ENCODE assay signal across 9 mouse cellular contexts in the genomic region with DNA sequence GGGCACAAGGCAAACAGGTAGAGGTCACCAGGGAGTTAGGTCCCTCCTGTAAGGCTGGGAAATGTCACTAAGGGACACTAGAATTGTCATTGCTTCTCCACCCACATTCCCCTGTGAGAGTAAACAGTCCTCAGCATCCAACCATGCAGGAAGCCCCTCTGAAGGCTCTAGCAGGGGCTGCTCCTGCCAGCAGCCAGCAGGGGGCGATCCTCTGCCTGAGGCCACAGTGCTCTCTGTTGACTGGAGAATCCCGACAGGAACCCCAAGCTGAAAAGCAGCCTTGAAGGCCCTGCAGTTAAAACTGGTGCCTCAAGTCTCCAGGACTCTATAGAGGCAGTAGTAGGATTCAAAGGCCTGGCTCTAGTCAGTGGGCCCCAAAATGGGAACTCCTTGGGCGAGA. TPM values are rescaled to one million over a fixed set of nuclear protein-coding genes. Genes with fewer than 3 reads are reported as not detected.
DNase-seq lines count a peak whose midpoint lies in the region; ATAC-seq and TF ChIP-seq lines count a peak whose summit lies in the region.
"Had no signal": no experiment of that assay in that cellular context is flagged by ENCODE, and none has a peak within 500 bp of the region (broad histone marks: within the 10 kb centered on the region; RNA-seq: fewer than 3 reads in every experiment).

No protein-coding gene starts in this region.

- H3K4me3 ChIP-seq in intestine, embryonic 14.5 days (ENCODE audit: low read depth, low read length) = no peak overlapping the region
- H3K4me3 ChIP-seq in intestine, embryonic 15.5 days (replicated peaks) = no peak overlapping the region
- H3K4me3 ChIP-seq in ES-E14 (ENCODE audit: insufficient read depth in 1 of 2, low read depth in 1 of 2, low read length in 2 of 2, poor library complexity in 1 of 2, severe bottlenecking in 1 of 2) = no peak overlapping the region
- H3K4me3 ChIP-seq in limb, embryonic 10.5 days = no peak overlapping the region
- no peak overlapping the region for H3K4me3 ChIP-seq in kidney, embryonic 14.5 days (ENCODE audit: low read length)

- no peak overlapping the region for H3K4me2 ChIP-seq in intestine, embryonic 14.5 days (ENCODE audit: low read length)
- H3K4me2 ChIP-seq in intestine, embryonic 15.5 days (replicated peaks) = no peak overlapping the region
- no peak overlapping the region for H3K4me2 ChIP-seq in kidney, embryonic 14.5 days (replicated peaks; ENCODE audit: low read depth, low read length)

- peak; percentile 62 for DNase-seq in intestine, embryonic 14.5 days (ENCODE audit: low spot score)
- peak; percentile 18 for DNase-seq in 416B (ENCODE audit: low read depth)
- DNase-seq in ES-E14 (ENCODE audit: low read depth, low spot score) = peak; percentile 45
- peak; percentile 60 for DNase-seq in limb, embryonic 10.5 days (ENCODE audit: low spot score)
- no peak for DNase-seq in T-cell, adult 2 months (ENCODE audit: low spot score)
- DNase-seq in layer of hippocampus, adult 9-11 months = no peak

- H3K27me3 ChIP-seq in intestine, embryonic 14.5 days (replicated peaks; ENCODE audit: control insufficient read depth, insufficient read depth, low read length) = no peaks in the 10 kb centered on the region
- no peaks in the 10 kb centered on the region for H3K27me3 ChIP-seq in intestine, embryonic 15.5 days (replicated peaks)
- no peaks in the 10 kb centered on the region for H3K27me3 ChIP-seq in limb, embryonic 10.5 days (ENCODE audit: low read depth, poor library complexity, severe bottlenecking)
- H3K27me3 ChIP-seq in kidney, embryonic 14.5 days (ENCODE audit: control insufficient read depth, insufficient read depth, low read length) = no peaks in the 10 kb centered on the region

- WGBS in intestine, embryonic 14.5 days = 51% methylated on average over 3 of the region's 3 CpGs
- WGBS in intestine, embryonic 15.5 days = 36% methylated on average over 3 of the region's 3 CpGs
- 46% methylated on average over 3 of the region's 3 CpGs for WGBS in limb, embryonic 10.5 days
- 39% methylated on average over 3 of the region's 3 CpGs for WGBS in kidney, embryonic 14.5 days

- no peaks in the 10 kb centered on the region for H3K4me1 ChIP-seq in intestine, embryonic 14.5 days (replicated peaks; ENCODE audit: control insufficient read depth, insufficient read depth, low read length)
- no peaks in the 10 kb centered on the region for H3K4me1 ChIP-seq in intestine, embryonic 15.5 days (replicated peaks)
- H3K4me1 ChIP-seq in ES-E14 (ENCODE audit: control insufficient read depth in 2 of 2, insufficient read depth in 2 of 2, low read length in 2 of 2, poor library complexity in 1 of 2) = no peaks in the 10 kb centered on the region
- no peaks in the 10 kb centered on the region for H3K4me1 ChIP-seq in limb, embryonic 10.5 days
- no peaks in the 10 kb centered on the region for H3K4me1 ChIP-seq in kidney, embryonic 14.5 days (ENCODE audit: control insufficient read depth, insufficient read depth, low read length)

- no peak overlapping the region for H3K9ac ChIP-seq in intestine, embryonic 14.5 days (ENCODE audit: low read length)
- no peak overlapping the region for H3K9ac ChIP-seq in intestine, embryonic 15.5 days
- no peak overlapping the region for H3K9ac ChIP-seq in ES-E14 (ENCODE audit: insufficient read depth, low read depth, low read length, poor library complexity, severe bottlenecking)
- no peak overlapping the region for H3K9ac ChIP-seq in kidney, embryonic 14.5 days (ENCODE audit: low read depth, low read length)

- in situ Hi-C loops in ES-E14 (cut with MboI; ENCODE audit: low sequenced_read_pairs in 2 of 2, unreplicated experiment in 2 of 2) = no loop called here

- peaks cover 97% of the 10 kb centered on the region for H3K36me3 ChIP-seq in intestine, embryonic 14.5 days (ENCODE audit: control insufficient read depth, insufficient read depth, low read length)
- H3K36me3 ChIP-seq in intestine, embryonic 15.5 days = peaks cover 86% of the 10 kb centered on the region
- H3K36me3 ChIP-seq in ES-E14 (ENCODE audit: control insufficient read depth, insufficient read depth, low read length, poor library complexity, severe bottlenecking) = peaks cover 84% of the 10 kb centered on the region
- H3K36me3 ChIP-seq in limb, embryonic 10.5 days = peaks cover 100% of the 10 kb centered on the region
- H3K36me3 ChIP-seq in kidney, embryonic 14.5 days (ENCODE audit: control insufficient read depth, insufficient read depth, low read length) = peaks cover 96% of the 10 kb centered on the region

- no peaks in the 10 kb centered on the region for H3K9me3 ChIP-seq in intestine, embryonic 14.5 days (ENCODE audit: control insufficient read depth, low read length)
- H3K9me3 ChIP-seq in intestine, embryonic 15.5 days = no peaks in the 10 kb centered on the region
- H3K9me3 ChIP-seq in ES-E14 (ENCODE audit: control insufficient read depth, insufficient read depth, low read depth, low read length) = no peaks in the 10 kb centered on the region
- no peaks in the 10 kb centered on the region for H3K9me3 ChIP-seq in limb, embryonic 10.5 days (replicated peaks)
- H3K9me3 ChIP-seq in kidney, embryonic 14.5 days (ENCODE audit: control insufficient read depth, low read length) = no peaks in the 10 kb centered on the region

- ATAC-seq in intestine, embryonic 14.5 days (replicated peaks; ENCODE audit: low FRiP score, low TSS enrichment, low read depth) = no peak
- no peak for ATAC-seq in intestine, embryonic 15.5 days
- ATAC-seq in kidney, embryonic 14.5 days (ENCODE audit: low FRiP score, low TSS enrichment) = no peak

- no peak overlapping the region for H3K27ac ChIP-seq in intestine, embryonic 14.5 days (ENCODE audit: low read depth)
- H3K27ac ChIP-seq in intestine, embryonic 15.5 days = no peak overlapping the region
- H3K27ac ChIP-seq in ES-E14 (ENCODE audit: insufficient read depth, low read depth, low read length, poor library complexity, severe bottlenecking) = no peak overlapping the region
- H3K27ac ChIP-seq in limb, embryonic 10.5 days = no peak overlapping the region
- no peak overlapping the region for H3K27ac ChIP-seq in kidney, embryonic 14.5 days (ENCODE audit: low read depth, low read length)

TF ChIP-seq in ES-E14, 5 proteins besides CTCF, POLR2A, EP300 and RAD21:
- TF ChIP-seq MAFK (IDR thresholded peaks at IDR 0.05; ENCODE audit: insufficient read depth, low read depth, low read length) (no peak), ZNF384 (IDR thresholded peaks at IDR 0.05; ENCODE audit: low read depth, low read length) (no peak), CHD2 (IDR thresholded peaks at IDR 0.05; ENCODE audit: low read depth, low read length) (no peak)

RNA-seq across cellular contexts. Expression of a gene that starts 14.0 kb away (rescaled TPM):
- 22.1 and 23.3 TPM in 2 replicates for polyA plus RNA-seq in intestine, embryonic 14.5 days (2014; fragmentation: Nextera tagmentation; extraction: Ambion mirVana)
- 20.8 and 21.6 TPM in 2 replicates for polyA plus RNA-seq in intestine, embryonic 15.5 days (2015; fragmentation: Nextera tagmentation; extraction: Ambion mirVana)
- 54.7 and 61.8 TPM in 2 replicates for total RNA-seq in ES-E14 (2012; rRNA removed)
- 46.4 and 46.6 TPM in 2 replicates for polyA plus RNA-seq in limb, embryonic 10.5 days (2016; fragmentation: Nextera tagmentation; extraction: Ambion mirVana)
- 12.4 and 25.0 TPM in 2 replicates for polyA plus RNA-seq in kidney, embryonic 14.5 days (2014; fragmentation: Nextera tagmentation; extraction: Ambion mirVana)

RNA-seq across cellular contexts. Expression of a gene that starts 14.0 kb away (rescaled TPM):
- 23.6 and 24.3 TPM in 2 replicates for polyA plus RNA-seq in intestine, embryonic 14.5 days (2014; fragmentation: Nextera tagmentation; extraction: Ambion mirVana)
- 21.5 and 24.5 TPM in 2 replicates for polyA plus RNA-seq in intestine, embryonic 15.5 days (2015; fragmentation: Nextera tagmentation; extraction: Ambion mirVana)
- total RNA-seq in ES-E14 (2012; rRNA removed) = 4.1 and 7.8 TPM in 2 replicates
- 25.2 and 26.2 TPM in 2 replicates for polyA plus RNA-seq in limb, embryonic 10.5 days (2016; fragmentation: Nextera tagmentation; extraction: Ambion mirVana)
- 24.6 and 27.6 TPM in 2 replicates for polyA plus RNA-seq in kidney, embryonic 14.5 days (2014; fragmentation: Nextera tagmentation; extraction: Ambion mirVana)

RNA-seq across cellular contexts. Expression of a gene that starts 27.3 kb away (rescaled TPM):
- 0.17 and 0.53 TPM in 2 replicates for polyA plus RNA-seq in intestine, embryonic 14.5 days (2014; fragmentation: Nextera tagmentation; extraction: Ambion mirVana)
- 2.2 and 3.6 TPM in 2 replicates for polyA plus RNA-seq in intestine, embryonic 15.5 days (2015; fragmentation: Nextera tagmentation; extraction: Ambion mirVana)
- total RNA-seq in ES-E14 (2012; rRNA removed) = not detected in 2 replicates
- 0.61 and 0.98 TPM in 2 replicates for polyA plus RNA-seq in limb, embryonic 10.5 days (2016; fragmentation: Nextera tagmentation; extraction: Ambion mirVana)
- 3.4 and 3.8 TPM in 2 replicates for polyA plus RNA-seq in kidney, embryonic 14.5 days (2014; fragmentation: Nextera tagmentation; extraction: Ambion mirVana)

RNA-seq across cellular contexts. Expression of a gene that starts 56.8 kb away (rescaled TPM):
- 58.8 and 61.1 TPM in 2 replicates for polyA plus RNA-seq in intestine, embryonic 14.5 days (2014; fragmentation: Nextera tagmentation; extraction: Ambion mirVana)
- polyA plus RNA-seq in intestine, embryonic 15.5 days (2015; fragmentation: Nextera tagmentation; extraction: Ambion mirVana) = 44.0 and 49.8 TPM in 2 replicates
- 57.3 and 103 TPM in 2 replicates for total RNA-seq in ES-E14 (2012; rRNA removed)
- 60.1 and 62.2 TPM in 2 replicates for polyA plus RNA-seq in limb, embryonic 10.5 days (2016; fragmentation: Nextera tagmentation; extraction: Ambion mirVana)
- 45.6 and 48.3 TPM in 2 replicates for polyA plus RNA-seq in kidney, embryonic 14.5 days (2014; fragmentation: Nextera tagmentation; extraction: Ambion mirVana)

RNA-seq across cellular contexts. Expression of a gene that starts 57.8 kb away (rescaled TPM):
- 0.05 TPM in 1 of 2 replicates, not detected in the other for polyA plus RNA-seq in intestine, embryonic 14.5 days (2014; fragmentation: Nextera tagmentation; extraction: Ambion mirVana)
- not detected in 2 replicates for polyA plus RNA-seq in intestine, embryonic 15.5 days (2015; fragmentation: Nextera tagmentation; extraction: Ambion mirVana)
- total RNA-seq in ES-E14 (2012; rRNA removed) = not detected in 2 replicates
- 0.05 and 0.08 TPM in 2 replicates for polyA plus RNA-seq in limb, embryonic 10.5 days (2016; fragmentation: Nextera tagmentation; extraction: Ambion mirVana)
- polyA plus RNA-seq in kidney, embryonic 14.5 days (2014; fragmentation: Nextera tagmentation; extraction: Ambion mirVana) = 0.12 TPM in 1 of 2 replicates, not detected in the other
- polyA plus RNA-seq: liver, embryonic 16.5 days had no signal

Comparison
In these comparisons a context has a peak if more than half of its experiments do, and no peak if none do; other contexts are left out.
1. DNase-seq: peak in intestine, embryonic 14.5 days (single experiment), 416B (single experiment), ES-E14 (single experiment) and limb, embryonic 10.5 days (single experiment); none in T-cell, adult 2 months (single experiment) and layer of hippocampus, adult 9-11 months (single experiment).